Mouse (Mus musculus): ENCODE data around the gene Mamstr. TPM values are rescaled to one million over a fixed set of nuclear protein-coding genes. Genes with fewer than 3 reads are reported as not detected.

The Mamstr gene
- polyA plus RNA-seq, 2 experiments from 2014 or later, result not detected

DNA sequence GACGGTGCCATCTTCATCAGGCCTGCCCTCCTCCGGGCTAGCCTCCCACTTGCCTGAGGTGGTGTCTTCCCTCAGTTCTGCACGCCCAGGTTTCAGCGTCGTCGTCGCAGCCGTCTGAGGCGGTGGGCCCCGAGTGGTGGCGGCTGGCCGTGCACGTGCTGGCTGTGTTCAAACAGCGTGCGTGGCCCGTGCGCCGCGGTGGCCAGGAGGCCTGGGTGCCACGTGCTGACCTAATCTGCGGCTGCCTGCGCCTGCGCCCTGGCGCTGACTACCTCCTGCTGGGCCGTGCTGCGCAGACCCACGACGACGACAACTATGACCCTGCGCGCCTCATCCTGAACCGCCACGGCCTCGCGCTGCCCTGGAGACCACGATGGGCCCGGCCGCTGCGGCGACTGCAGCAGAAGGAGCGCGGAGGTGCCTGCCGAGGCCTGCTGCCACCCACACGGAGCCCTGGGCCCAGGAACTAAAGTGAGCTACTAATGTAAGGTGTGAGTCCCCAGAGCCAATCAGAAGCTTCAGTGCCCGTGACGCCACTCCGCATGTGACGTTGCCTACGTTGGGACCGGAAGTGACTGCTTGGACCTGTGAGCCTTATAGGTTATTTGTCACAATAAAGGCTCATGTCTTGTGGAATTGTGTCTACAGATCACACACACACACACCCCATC, 54.3 kb downstream of the Mamstr start, which contains the start of gene Sec1:
Gene Sec1, minus strand, starts transcription at position 482 of the 671 bp plus-strand sequence.
- no peak for ATAC-seq

DNA sequence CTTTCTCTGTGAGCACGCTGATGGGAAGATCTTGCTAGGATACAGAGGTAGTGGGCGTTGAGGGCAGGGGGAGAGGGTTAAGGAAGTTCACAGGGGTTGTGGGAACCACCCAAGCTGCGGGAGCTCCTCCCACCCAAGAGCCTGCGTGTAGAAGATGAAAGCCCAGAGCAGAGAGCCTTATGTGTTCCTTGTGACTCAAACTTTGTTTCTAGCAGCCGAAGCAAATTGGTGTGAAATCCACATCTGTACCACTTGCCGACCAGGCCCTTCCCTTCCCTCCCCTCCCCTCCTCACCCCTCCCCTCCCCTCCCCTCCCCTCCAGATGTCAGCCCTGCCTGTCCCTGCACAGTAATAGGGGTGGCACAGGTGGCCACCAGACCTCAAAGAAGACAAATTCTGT, 55.3 kb downstream of the Mamstr start:
- no peak for ATAC-seq

Other genes starting within 250 kb of the Mamstr start
- 100 to 1,000 TPM in 1 of 2 experiments, 10 to 100 TPM in 1; 68.1 to 108 TPM for gene Snrnp70, start 244.2 kb upstream of the Mamstr start, polyA plus RNA-seq (2017; shearing (Covaris generic))
- gene Kcna7, start 234.3 kb upstream of the Mamstr start, polyA plus RNA-seq (2017; shearing (Covaris generic)), result not detected
- gene Ntf5, start 226.3 kb upstream of the Mamstr start, polyA plus RNA-seq (2017; shearing (Covaris generic)), result not detected
- gene Lhb, start 219.2 kb upstream of the Mamstr start, polyA plus RNA-seq (2017; shearing (Covaris generic)), result not detected
- 1 to 10 TPM; 9.3 to 9.8 TPM for gene Gys1, start 205.1 kb upstream of the Mamstr start, polyA plus RNA-seq (2017; shearing (Covaris generic))
- gene Ruvbl2, start 201.9 kb upstream of the Mamstr start, polyA plus RNA-seq (2017; shearing (Covaris generic)), result 10 to 100 TPM; 47.4 to 51.2 TPM
- 1,000 to 10,000 TPM; 1,527 to 1,850 TPM for gene Ftl1, start 180.1 kb upstream of the Mamstr start, polyA plus RNA-seq (2017; shearing (Covaris generic))
- 100 to 1,000 TPM in 1 of 2 experiments, 10 to 100 TPM in 1; 94.5 to 202 TPM for gene Bax, start 173.1 kb upstream of the Mamstr start, polyA plus RNA-seq (2017; shearing (Covaris generic))
- under 1 TPM in 1 of 2 experiments, not detected in 1; 0.44 TPM for gene Tulp2, start 158.1 kb upstream of the Mamstr start, polyA plus RNA-seq (2017; shearing (Covaris generic))
- gene Gm45808, start 153.2 kb upstream of the Mamstr start, polyA plus RNA-seq (2017; shearing (Covaris generic)), result not detected
- gene Dhdh, start 151.2 kb upstream of the Mamstr start, polyA plus RNA-seq (2017; shearing (Covaris generic)), result 1 to 10 TPM in 1 of 2 experiments, under 1 TPM in 1; 0.61 to 1.3 TPM
- 100 to 1,000 TPM; 103 to 130 TPM for gene Nucb1, start 129.6 kb upstream of the Mamstr start, polyA plus RNA-seq (2017; shearing (Covaris generic))
- 10 to 100 TPM; 27.5 to 33.4 TPM for gene Ppp1r15a, start 113.7 kb upstream of the Mamstr start, polyA plus RNA-seq (2017; shearing (Covaris generic))
- gene Plekha4, start 113.6 kb upstream of the Mamstr start, polyA plus RNA-seq (2017; shearing (Covaris generic)), result under 1 TPM in 1 of 2 experiments, not detected in 1; 0.79 TPM
- not detected for gene Hsd17b14, start 85.1 kb upstream of the Mamstr start, polyA plus RNA-seq (2017; shearing (Covaris generic))
- 10 to 100 TPM; 40.9 to 56.9 TPM for gene Bcat2, start 69.8 kb upstream of the Mamstr start, polyA plus RNA-seq (2017; shearing (Covaris generic))
- gene Fgf21, start 24.5 kb upstream of the Mamstr start, polyA plus RNA-seq (2017; shearing (Covaris generic)), result not detected
- not detected for gene Fut1, start 22.7 kb upstream of the Mamstr start, polyA plus RNA-seq (2017; shearing (Covaris generic))
- gene Izumo1, start 18.2 kb upstream of the Mamstr start, polyA plus RNA-seq (2017; shearing (Covaris generic)), result not detected
- under 1 TPM in 1 of 2 experiments, not detected in 1; 0.50 TPM for gene Rasip1, start 12.5 kb upstream of the Mamstr start, polyA plus RNA-seq (2017; shearing (Covaris generic))
- gene Fut2, start 26.4 kb downstream of the Mamstr start, polyA plus RNA-seq (2017; shearing (Covaris generic)), result not detected
- not detected for gene Ntn5, start 44.0 kb downstream of the Mamstr start, polyA plus RNA-seq (2017; shearing (Covaris generic))
- not detected for gene Sec1, start 54.4 kb downstream of the Mamstr start, polyA plus RNA-seq (2017; shearing (Covaris generic))
- under 1 TPM in 1 of 2 experiments, not detected in 1; 0.51 TPM for gene Car11, start 59.9 kb downstream of the Mamstr start, polyA plus RNA-seq (2017; shearing (Covaris generic))
- gene Dbp, start 65.1 kb downstream of the Mamstr start, polyA plus RNA-seq (2017; shearing (Covaris generic)), result 1 to 10 TPM; 5.2 to 8.5 TPM
- gene Rpl18, start 75.5 kb downstream of the Mamstr start, polyA plus RNA-seq (2017; shearing (Covaris generic)), result 1,000 to 10,000 TPM; 2,566 to 2,766 TPM
- 10 to 100 TPM; 10.2 to 19.6 TPM for gene Sphk2, start 78.0 kb downstream of the Mamstr start, polyA plus RNA-seq (2017; shearing (Covaris generic))
- not detected for gene Fam83e, start 81.2 kb downstream of the Mamstr start, polyA plus RNA-seq (2017; shearing (Covaris generic))
- gene Spaca4, start 85.8 kb downstream of the Mamstr start, polyA plus RNA-seq (2017; shearing (Covaris generic)), result not detected
- not detected for gene Lmtk3, start 143.8 kb downstream of the Mamstr start, polyA plus RNA-seq (2017; shearing (Covaris generic))
- gene Sult2b1, start 144.7 kb downstream of the Mamstr start, polyA plus RNA-seq (2017; shearing (Covaris generic)), result 1 to 10 TPM; 2.5 to 6.6 TPM
- 10 to 100 TPM; 13.0 to 14.4 TPM for gene Cyth2, start 174.6 kb downstream of the Mamstr start, polyA plus RNA-seq (2017; shearing (Covaris generic))
- gene Kcnj14, start 184.8 kb downstream of the Mamstr start, polyA plus RNA-seq (2017; shearing (Covaris generic)), result not detected
- gene Grwd1, start 191.0 kb downstream of the Mamstr start, polyA plus RNA-seq (2017; shearing (Covaris generic)), result 10 to 100 TPM; 16.1 to 25.3 TPM
- gene Kdelr1, start 232.8 kb downstream of the Mamstr start, polyA plus RNA-seq (2017; shearing (Covaris generic)), result 10 to 100 TPM; 23.4 to 38.5 TPM
- gene Grin2d, start 238.4 kb downstream of the Mamstr start, polyA plus RNA-seq (2017; shearing (Covaris generic)), result not detected